Mouse (Mus musculus) heart, embryonic 11.5 days (tissue): ENCODE results near the gene Tmem50a. TPM values are rescaled to one million over a fixed set of nuclear protein-coding genes. Genes with fewer than 3 reads are reported as not detected.

ENCODE experiments used
- ATAC-seq: fragments of 200-750 bp; cut with Nextera tagmentation; replicated peaks from 2 replicates; pipeline ENCODE4 v1.8.0; 2017; ENCODE audit warnings: moderate library complexity; ENCODE audit not compliant: insufficient number of reproducible peaks, low FRiP score, low TSS enrichment
- H3K27ac ChIP-seq: fragments of 300-500 bp; sonication (generic); 2 replicates; pipeline ENCODE4 v1.5.1; 2014; ENCODE audit warnings: mild to moderate bottlenecking, low read depth, low read length
- H3K27me3 ChIP-seq: fragments of 300-500 bp; sonication (generic); 2 replicates; pipeline ENCODE4 v1.6.1; 2014; ENCODE audit warnings: mild to moderate bottlenecking, low read length, mixed read lengths; ENCODE audit not compliant: control insufficient read depth, insufficient read depth
- H3K36me3 ChIP-seq: fragments of 300-500 bp; sonication (generic); 2 replicates; pipeline ENCODE4 v1.6.1; 2014; ENCODE audit warnings: mild to moderate bottlenecking, low read length, moderate library complexity, mixed read lengths; ENCODE audit not compliant: control insufficient read depth, insufficient read depth
- H3K4me1 ChIP-seq: fragments of 300-500 bp; sonication (generic); 2 replicates; pipeline ENCODE4 v1.6.1; 2014; ENCODE audit warnings: low read length; ENCODE audit not compliant: control insufficient read depth, insufficient read depth
- H3K4me2 ChIP-seq: fragments of 300-500 bp; sonication (generic); 2 replicates; pipeline ENCODE4 v1.6.1; 2014; ENCODE audit warnings: mild to moderate bottlenecking, moderate library complexity
- H3K4me3 ChIP-seq: fragments of 300-500 bp; sonication (generic); 2 replicates; pipeline ENCODE4 v1.5.1; 2014; ENCODE audit warnings: low read depth, low read length
- H3K9ac ChIP-seq: fragments of 300-500 bp; sonication (generic); 2 replicates; pipeline ENCODE4 v1.6.1; 2014; ENCODE audit warnings: mild to moderate bottlenecking, low read depth, low read length, moderate library complexity
- H3K9me3 ChIP-seq: fragments of 300-500 bp; sonication (generic); replicated peaks from 2 replicates; pipeline ENCODE4 v1.6.1; 2016; ENCODE audit warnings: low read length; ENCODE audit not compliant: control insufficient read depth
- WGBS: fragments of 180-500 bp; shearing (Covaris S2); extraction: QIAGEN DNeasy Blood & Tissue Kit; methylation state at CpG from one replicate; pipeline ENCODE4 v1.1.7; 2014; ENCODE audit not compliant: insufficient replicate concordance; 5-methylcytosine and 5-hydroxymethylcytosine counted together
- polyA plus RNA-seq: library from polyadenylated mRNA; unstranded; fragments of >200 nt; fragmentation: Nextera tagmentation; extraction: Ambion mirVana; gene quantifications from 2 replicates; pipeline ENCODE4 v1.2.1, GENCODE M21; 2014

The Tmem50a gene
- polyA plus RNA-seq, 1 experiment from 2014 or later: 150 TPM

- 82% methylated on average over 5 of the region's 5 CpGs for WGBS
- peak overlapping the region; percentile 77 for H3K27ac ChIP-seq
- H3K9ac ChIP-seq: peak overlapping the region; percentile 64; the same call in 1 of the 2 replicates
- no peaks in the 10 kb centered on the region for H3K9me3 ChIP-seq
- no peak for ATAC-seq
- peak overlapping the region; percentile 36; the same call in 1 of the 2 replicates for H3K4me2 ChIP-seq
- H3K4me1 ChIP-seq: peaks cover 18% of the 10 kb centered on the region
- H3K27me3 ChIP-seq: peaks cover 12% of the 10 kb centered on the region
- H3K36me3 ChIP-seq: no peaks in the 10 kb centered on the region
- H3K4me3 ChIP-seq: peak overlapping the region; percentile 36
Measured at GRCm38 (mm10) chr4:134865789-134866188, 49.0 kb downstream of the Tmem50a start.

- Histone ChIP-seq H3K36me3 (no peaks in the 10 kb centered on the region), H3K4me3 (peak overlapping the region; percentile 36), H3K27ac (peak overlapping the region; percentile 77), H3K9me3 (no peaks in the 10 kb centered on the region), H3K27me3 (peaks cover 8% of the 10 kb centered on the region), H3K4me2 (peak overlapping the region; percentile 44), H3K4me1 (peaks cover 18% of the 10 kb centered on the region), H3K9ac (peak overlapping the region; percentile 64; the same call in 1 of the 2 replicates)
- 64% methylated on average over 6 of the region's 6 CpGs for WGBS
- ATAC-seq: peak; percentile 67
Measured at GRCm38 (mm10) chr4:134865340-134865739, 49.5 kb downstream of the Tmem50a start.

GRCm38 (mm10) chr4:134863937-134864729 lies 50.7 kb downstream of the Tmem50a start, which contains the start of gene Rhd:
Gene Rhd (plus strand): TSS chr4:134864536.
- Histone ChIP-seq H3K4me2 (peak within 1 kb of the TSS; percentile 44), H3K27ac (peak within 1 kb of the TSS; percentile 77)

GRCm38 (mm10) chr4:134862996-134863395 lies 51.8 kb downstream of the Tmem50a start:
- Histone ChIP-seq H3K9ac (no peak overlapping the region), H3K4me3 (no peak overlapping the region), H3K4me2 (no peak overlapping the region), H3K9me3 (no peaks in the 10 kb centered on the region), H3K4me1 (0 out of 2 replicates have a peak, but pooled peaks cover 3% of the 10 kb centered on the region), H3K36me3 (no peaks in the 10 kb centered on the region), H3K27ac (no peak overlapping the region), H3K27me3 (no peaks in the 10 kb centered on the region)
- no peak for ATAC-seq
- whole genome bisulfite sequencing: 77% methylated on average over 7 of the region's 7 CpGs

More at GRCm38 (mm10) chr4:134863937-134864729, 50.7 kb downstream of the Tmem50a start, which contains the start of gene Rhd:
- Histone ChIP-seq H3K9ac (peak within 1 kb of the TSS; percentile 64; the same call in 1 of the 2 replicates), H3K4me3 (peak within 1 kb of the TSS; percentile 36), H3K9me3 (no peaks in the 10 kb centered on the region), H3K4me1 (peaks cover 9% of the 10 kb centered on the region), H3K36me3 (no peaks in the 10 kb centered on the region), H3K27me3 (peaks cover 5% of the 10 kb centered on the region)
- 43% methylated on average over 14 of the region's 14 CpGs for WGBS
- 0 out of 2 replicates have a peak, but pooled peaks have one; percentile 62 for ATAC-seq

- H3K36me3 ChIP-seq: no peaks in the 10 kb centered on the region
- 73% methylated on average over 6 of the region's 6 CpGs for WGBS
- no peaks in the 10 kb centered on the region; the same call in 1 of the 2 replicates for H3K27me3 ChIP-seq
- H3K9me3 ChIP-seq: no peaks in the 10 kb centered on the region
- no peak overlapping the region for H3K4me2 ChIP-seq
- no peak overlapping the region for H3K27ac ChIP-seq
- no peak overlapping the region for H3K9ac ChIP-seq
- ATAC-seq: no peak
- no peak overlapping the region for H3K4me3 ChIP-seq
- 0 out of 2 replicates have a peak, but pooled peaks cover 3% of the 10 kb centered on the region for H3K4me1 ChIP-seq
Measured at GRCm38 (mm10) chr4:134861884-134862283, 52.9 kb downstream of the Tmem50a start.

GRCm38 (mm10) chr4:134858494-134858893 lies 56.3 kb downstream of the Tmem50a start:
- no peak overlapping the region for H3K9ac ChIP-seq
- no peaks in the 10 kb centered on the region for H3K36me3 ChIP-seq
- ATAC-seq: no peak
- 71% methylated on average over 4 of the region's 4 CpGs for WGBS
- H3K9me3 ChIP-seq: no peaks in the 10 kb centered on the region
- peaks cover 6% of the 10 kb centered on the region; the same call in 1 of the 2 replicates for H3K27me3 ChIP-seq
- no peak overlapping the region for H3K27ac ChIP-seq
- no peak overlapping the region for H3K4me3 ChIP-seq
- H3K4me1 ChIP-seq: no peaks in the 10 kb centered on the region; the same call in 1 of the 2 replicates
- H3K4me2 ChIP-seq: no peak overlapping the region

GRCm38 (mm10) chr4:134856501-134856900 lies 58.3 kb downstream of the Tmem50a start:
- 22% methylated on average over 5 of the region's 5 CpGs for WGBS
- no peaks in the 10 kb centered on the region for H3K9me3 ChIP-seq
- H3K4me3 ChIP-seq: no peak overlapping the region
- H3K27ac ChIP-seq: no peak overlapping the region
- H3K4me2 ChIP-seq: no peak overlapping the region
- H3K4me1 ChIP-seq: peaks cover 6% of the 10 kb centered on the region
- no peak overlapping the region for H3K9ac ChIP-seq
- peaks cover 6% of the 10 kb centered on the region; the same call in 1 of the 2 replicates for H3K27me3 ChIP-seq
- ATAC-seq: no peak
- H3K36me3 ChIP-seq: no peaks in the 10 kb centered on the region

- Histone ChIP-seq H3K4me1 (peaks cover 8% of the 10 kb centered on the region), H3K4me2 (no peak overlapping the region), H3K9ac (no peak overlapping the region), H3K36me3 (no peaks in the 10 kb centered on the region), H3K27ac (no peak overlapping the region), H3K9me3 (no peaks in the 10 kb centered on the region), H3K27me3 (peaks cover 6% of the 10 kb centered on the region; the same call in 1 of the 2 replicates), H3K4me3 (no peak overlapping the region)
- ATAC-seq: no peak
- 44% methylated on average over 5 of the region's 5 CpGs for WGBS
Measured at GRCm38 (mm10) chr4:134856056-134856455, 58.8 kb downstream of the Tmem50a start.
